Mouse (Mus musculus): Measurements from ENCODE around the gene Ccdc85a. TPM values are rescaled to one million over a fixed set of nuclear protein-coding genes. Genes with fewer than 3 reads are reported as not detected.

The Ccdc85a gene
- 2.8 and 3.0 TPM in 2 replicates for polyA plus RNA-seq (2012; rRNA removed)

- DNase-seq (ENCODE audit: low read depth) = no peak
Observed at GRCm38 (mm10) chr11:28583911-28584434, at the start of gene Ccdc85a. Gene Ccdc85a (minus strand): TSS chr11:28584324.

- DNase-seq (ENCODE audit: low read depth) = no peak
Observed at GRCm38 (mm10) chr11:28633571-28634125, 49.5 kb upstream of the Ccdc85a start.

- DNase-seq (ENCODE audit: low read depth) = no peak
Observed at GRCm38 (mm10) chr11:28633093-28633492, 49.0 kb upstream of the Ccdc85a start.

GRCm38 (mm10) chr11:28630771-28631170, 46.6 kb upstream of the Ccdc85a start:
- no peak for DNase-seq (ENCODE audit: low read depth)

GRCm38 (mm10) chr11:28610781-28611491, 26.8 kb upstream of the Ccdc85a start:
- no peak for DNase-seq (ENCODE audit: low read depth)

GRCm38 (mm10) chr11:28583138-28583910, 800 bp downstream of the Ccdc85a start:
- DNase-seq (ENCODE audit: low read depth) = no peak

- no peak for DNase-seq (ENCODE audit: low read depth)
Observed at GRCm38 (mm10) chr11:28582218-28582617, 1.9 kb downstream of the Ccdc85a start.

- no peak for DNase-seq (ENCODE audit: low read depth)
Observed at GRCm38 (mm10) chr11:28572423-28572822, 11.7 kb downstream of the Ccdc85a start.

GRCm38 (mm10) chr11:28556420-28556819, 27.7 kb downstream of the Ccdc85a start:
- DNase-seq (ENCODE audit: low read depth) = no peak

GRCm38 (mm10) chr11:28543429-28543828, 40.7 kb downstream of the Ccdc85a start:
- no peak for DNase-seq (ENCODE audit: low read depth)

GRCm38 (mm10) chr11:28541307-28541706, 42.8 kb downstream of the Ccdc85a start:
- no peak for DNase-seq (ENCODE audit: low read depth)

GRCm38 (mm10) chr11:28533286-28533685, 50.8 kb downstream of the Ccdc85a start:
- DNase-seq (ENCODE audit: low read depth) = no peak

- no peak for DNase-seq (ENCODE audit: low read depth)
Observed at GRCm38 (mm10) chr11:28501190-28501589, 82.9 kb downstream of the Ccdc85a start.

GRCm38 (mm10) chr11:28497034-28497433, 87.1 kb downstream of the Ccdc85a start:
- DNase-seq (ENCODE audit: low read depth) = no peak

- DNase-seq (ENCODE audit: low read depth) = no peak
Observed at GRCm38 (mm10) chr11:28493362-28493761, 90.8 kb downstream of the Ccdc85a start.

GRCm38 (mm10) chr11:28491330-28491729, 92.8 kb downstream of the Ccdc85a start:
- no peak for DNase-seq (ENCODE audit: low read depth)

- DNase-seq (ENCODE audit: low read depth) = no peak
Observed at GRCm38 (mm10) chr11:28484083-28484729, 99.9 kb downstream of the Ccdc85a start.

- DNase-seq (ENCODE audit: low read depth) = no peak
Observed at GRCm38 (mm10) chr11:28477088-28477487, 107.0 kb downstream of the Ccdc85a start.

GRCm38 (mm10) chr11:28465726-28466125, 118.4 kb downstream of the Ccdc85a start:
- no peak for DNase-seq (ENCODE audit: low read depth)

GRCm38 (mm10) chr11:28464926-28465325, 119.2 kb downstream of the Ccdc85a start:
- no peak for DNase-seq (ENCODE audit: low read depth)

GRCm38 (mm10) chr11:28459165-28459564, 125.0 kb downstream of the Ccdc85a start:
- DNase-seq (ENCODE audit: low read depth) = no peak

GRCm38 (mm10) chr11:28439877-28440276, 144.2 kb downstream of the Ccdc85a start:
- DNase-seq (ENCODE audit: low read depth) = no peak

Data from gonadal fat pad, adult 2 months (tissue).